Mouse (Mus musculus) brain, embryonic 14.5 days (tissue): ENCODE measurements at regions not wholly inside any gene's neighbourhood (a gene's known extent, or its start where the extent isn't known, plus 50 kb on each side); places are given as distances from the start of the nearest gene placed in this dataset.

Source experiments
- CTCF ChIP-seq: fragments of 200-500 bp; IDR thresholded peaks from 2 replicates; pipeline ENCODE4 v1.5.1; 2012; ENCODE audit warnings: inconsistent platforms, mild to moderate bottlenecking, moderate library complexity, borderline replicate concordance; ENCODE audit not compliant: insufficient read depth, insufficient read length; ENCODE audit errors: extremely low read depth
- POLR2A ChIP-seq: fragments of 200-500 bp; IDR thresholded peaks from 2 replicates; pipeline ENCODE4 v1.6.1; 2012; ENCODE audit warnings: mild to moderate bottlenecking, inconsistent platforms, borderline replicate concordance; ENCODE audit not compliant: poor library complexity, insufficient read depth, insufficient read length, severe bottlenecking; ENCODE audit errors: extremely low read depth

GRCm38 (mm10) chr1:7313468-7313867, 2505.8 kb downstream of the Gm37988 start:
- TF ChIP-seq POLR2A (no peak), CTCF (no peak)
